Mouse (Mus musculus) limb, embryonic 14.5 days (tissue): ENCODE data around the gene Fgfr2. TPM values are rescaled to one million over a fixed set of nuclear protein-coding genes. Genes with fewer than 3 reads are reported as not detected.

Experiments
- ATAC-seq: fragments of 200-750 bp; cut with Nextera tagmentation; 2 replicates; pipeline ENCODE4 v1.8.0; 2017; ENCODE audit warnings: low read depth, moderate number of reproducible peaks, moderate TSS enrichment; ENCODE audit not compliant: low FRiP score
- DNase-seq: peaks from one replicate; pipeline ENCODE4 v3.0.0-alpha.2; 2015; ENCODE audit warnings: low spot score
- H3K27ac ChIP-seq: fragments of 300-500 bp; sonication (generic); replicated peaks from 2 replicates; pipeline ENCODE4 v1.5.1; 2014; ENCODE audit warnings: low read depth, mild to moderate bottlenecking, low read length, moderate library complexity, mixed read lengths
- H3K27me3 ChIP-seq: fragments of 300-500 bp; sonication (generic); 2 replicates; pipeline ENCODE4 v1.6.1; 2014; ENCODE audit warnings: low read length, mixed read lengths; ENCODE audit not compliant: control insufficient read depth, insufficient read depth
- H3K36me3 ChIP-seq: fragments of 300-500 bp; sonication (generic); 2 replicates; pipeline ENCODE4 v1.6.1; 2014; ENCODE audit warnings: mild to moderate bottlenecking, low read length, moderate library complexity, mixed read lengths; ENCODE audit not compliant: control insufficient read depth, insufficient read depth
- H3K4me1 ChIP-seq: fragments of 300-500 bp; sonication (generic); 2 replicates; pipeline ENCODE4 v1.6.1; 2014; ENCODE audit warnings: antibody characterized with exemption, low read length, mixed read lengths; ENCODE audit not compliant: control insufficient read depth, insufficient read depth
- H3K4me2 ChIP-seq: fragments of 300-500 bp; sonication (generic); replicated peaks from 2 replicates; pipeline ENCODE4 v1.6.1; 2014; ENCODE audit warnings: low read depth, mild to moderate bottlenecking, low read length, moderate library complexity; ENCODE audit not compliant: severe bottlenecking
- H3K4me3 ChIP-seq: fragments of 300-500 bp; sonication (generic); replicated peaks from 2 replicates; pipeline ENCODE4 v1.5.1; 2014; ENCODE audit warnings: low read length
- H3K9ac ChIP-seq: fragments of 300-500 bp; sonication (generic); 2 replicates; pipeline ENCODE4 v1.6.1; 2014; ENCODE audit warnings: mild to moderate bottlenecking, low read depth, low read length, moderate library complexity; ENCODE audit not compliant: severe bottlenecking
- H3K9me3 ChIP-seq: fragments of 300-500 bp; sonication (generic); 2 replicates; pipeline ENCODE4 v1.6.1; 2016; ENCODE audit warnings: low read length; ENCODE audit not compliant: control insufficient read depth
- POLR2A ChIP-seq: fragments of 200-500 bp; IDR thresholded peaks from 2 replicates; pipeline ENCODE4 v1.8.0; 2012; ENCODE audit warnings: inconsistent platforms, mild to moderate bottlenecking, moderate library complexity, borderline replicate concordance; ENCODE audit not compliant: insufficient read depth, insufficient read length; ENCODE audit errors: extremely low read depth
- WGBS: fragments of 180-500 bp; shearing (Covaris S2); extraction: QIAGEN DNeasy Blood & Tissue Kit; methylation state at CpG from one replicate; pipeline ENCODE4 v1.1.7; 2014; 5-methylcytosine and 5-hydroxymethylcytosine counted together
- polyA plus RNA-seq, 2 experiments: library from polyadenylated mRNA; depleted of rRNA in 1 of 2; stranded (reverse) in 1 of 2; unstranded in 1 of 2; fragments of >200 nt; fragmentation: Nextera tagmentation in 1 of 2; extraction: Ambion mirVana in 1 of 2; gene quantifications; 2 replicates each; pipeline versions ENCODE4 v1.2.1 to v1.2.3; 2012 to 2014

Gene Fgfr2
- polyA plus RNA-seq, 2 experiments: 131 to 133 TPM

DNA sequence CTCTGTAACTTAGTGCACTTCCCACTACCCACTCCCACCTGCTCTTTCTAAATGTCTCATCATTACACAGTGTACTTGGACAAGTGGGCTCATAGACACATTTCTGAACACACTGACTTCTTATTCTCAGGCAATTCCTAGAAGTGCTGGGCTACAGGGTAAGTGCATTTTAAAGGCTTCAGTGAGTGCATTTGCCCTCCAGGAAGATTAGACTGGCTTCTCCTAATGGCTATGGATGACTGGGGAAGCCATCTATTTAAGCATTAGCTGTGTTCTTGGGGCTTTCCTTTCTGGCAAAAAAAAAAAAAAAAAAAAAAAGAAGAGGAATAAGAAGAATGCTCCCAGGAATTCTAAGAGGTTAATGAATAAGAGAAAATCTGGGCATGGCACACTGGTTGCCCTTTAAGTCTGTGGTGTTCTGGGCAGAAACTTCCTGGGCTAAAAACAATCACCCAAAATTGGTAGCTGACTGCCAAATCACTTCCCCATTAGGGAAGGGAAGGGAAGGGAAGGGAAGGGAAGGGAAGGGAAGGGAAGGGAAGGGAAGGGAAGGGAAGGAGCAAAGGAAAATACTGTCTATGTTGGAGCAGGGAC, 729.5 kb downstream of the Fgfr2 start:
- H3K27ac ChIP-seq: no peak overlapping the region
- TF ChIP-seq POLR2A: no peak
- H3K27me3 ChIP-seq: no peaks in the 10 kb centered on the region
- no peak overlapping the region for H3K4me3 ChIP-seq
- H3K36me3 ChIP-seq: no peaks in the 10 kb centered on the region
- no peak for ATAC-seq
- no peak for DNase-seq
- H3K9me3 ChIP-seq: no peaks in the 10 kb centered on the region
- H3K9ac ChIP-seq: no peak overlapping the region
- H3K4me2 ChIP-seq: no peak overlapping the region
- H3K4me1 ChIP-seq: peaks cover 6% of the 10 kb centered on the region

DNA sequence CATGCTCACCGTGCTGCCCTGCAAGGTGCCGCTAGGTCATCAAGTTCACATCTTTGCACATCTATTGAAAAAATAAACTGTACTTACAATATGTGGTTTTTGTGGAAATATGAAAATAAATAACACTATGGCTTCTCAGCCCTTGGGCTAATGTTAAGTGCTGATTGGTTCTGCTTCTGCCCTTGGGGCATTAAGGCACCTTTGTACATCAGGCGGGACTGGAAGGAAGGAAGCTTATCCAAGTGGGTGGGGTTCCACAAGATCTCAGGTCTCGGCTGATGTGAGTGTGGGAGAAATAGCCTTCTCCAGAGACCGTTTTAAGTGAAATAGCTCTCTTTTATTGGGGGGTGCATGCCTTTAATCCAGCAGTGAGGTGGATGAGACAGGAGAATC, 730.1 kb downstream of the Fgfr2 start:
- ATAC-seq (no peak), DNase-seq (no peak)
- WGBS: 82% methylated on average over 5 of the region's 5 CpGs
- Histone ChIP-seq H3K4me1 (peaks cover 7% of the 10 kb centered on the region), H3K27ac (no peak overlapping the region), H3K4me2 (no peak overlapping the region), H3K27me3 (no peaks in the 10 kb centered on the region), H3K36me3 (no peaks in the 10 kb centered on the region), H3K4me3 (no peak overlapping the region), H3K9me3 (no peaks in the 10 kb centered on the region), H3K9ac (no peak overlapping the region)
- TF ChIP-seq POLR2A: no peak

DNA sequence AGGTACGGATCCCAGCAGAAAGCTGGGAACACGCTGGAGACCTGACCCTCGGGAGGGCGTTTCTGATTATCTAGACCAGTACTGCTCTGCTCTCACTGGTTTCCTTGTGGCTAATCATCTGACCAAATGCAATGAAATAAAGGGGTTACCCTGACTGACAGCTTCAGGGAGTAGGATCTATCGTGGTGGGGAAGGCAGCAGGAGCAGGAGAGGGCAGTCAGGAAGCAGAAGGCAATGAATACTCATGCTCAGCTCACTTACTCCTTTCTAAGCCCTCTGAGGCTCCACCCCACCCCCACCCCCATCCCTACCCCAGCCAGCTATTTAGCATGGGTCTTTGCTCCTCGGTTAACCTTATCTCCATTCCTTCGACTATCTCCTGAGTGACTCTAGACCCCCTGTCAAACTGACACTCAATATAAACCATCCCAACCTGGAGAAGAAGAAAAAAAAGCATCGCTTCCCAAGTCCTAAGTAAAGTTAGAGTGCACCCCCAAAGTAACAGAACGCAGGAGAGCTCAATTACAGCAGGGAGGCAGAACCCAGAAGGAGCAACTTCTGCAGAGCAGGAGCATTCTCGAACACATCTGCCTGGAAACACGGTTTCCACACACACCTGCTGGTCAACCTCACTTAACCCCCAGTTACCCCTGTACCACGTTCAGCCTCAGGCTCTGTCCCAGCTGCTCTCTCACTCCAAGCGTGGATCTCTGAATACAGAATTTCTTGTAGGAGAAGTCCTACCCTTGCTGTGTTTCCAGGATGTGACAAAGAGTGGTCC, 730.7 kb downstream of the Fgfr2 start:
- Histone ChIP-seq H3K36me3 (no peaks in the 10 kb centered on the region), H3K4me1 (peaks cover 7% of the 10 kb centered on the region), H3K9me3 (no peaks in the 10 kb centered on the region), H3K4me3 (no peak overlapping the region), H3K4me2 (no peak overlapping the region), H3K27me3 (no peaks in the 10 kb centered on the region), H3K9ac (no peak overlapping the region), H3K27ac (no peak overlapping the region)
- 62% methylated on average over 13 of the region's 13 CpGs for WGBS
- no peak for TF ChIP-seq POLR2A
- no peak for DNase-seq
- ATAC-seq: no peak

DNA sequence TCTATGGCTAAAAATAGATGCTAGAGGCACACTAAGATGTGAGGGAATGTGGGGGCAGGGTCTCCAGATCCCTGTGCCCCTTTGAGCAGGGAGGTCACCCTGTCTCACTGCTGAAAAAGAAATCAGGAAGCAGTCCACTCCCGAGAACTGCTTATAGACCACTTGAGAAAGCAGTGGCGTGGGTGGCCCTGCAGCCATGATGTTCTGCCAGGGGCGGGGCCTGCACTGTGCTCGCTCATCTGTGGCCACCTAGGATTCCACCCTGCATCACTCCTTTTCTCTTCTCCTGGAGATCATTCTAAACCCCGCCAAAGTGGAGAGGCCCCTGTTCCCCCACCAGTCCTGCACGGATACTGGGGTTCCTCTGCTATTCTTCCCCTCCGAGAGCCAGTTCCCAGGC, 733.7 kb downstream of the Fgfr2 start:
- no peaks in the 10 kb centered on the region for H3K27me3 ChIP-seq
- 62% methylated on average over 7 of the region's 7 CpGs for WGBS
- no peaks in the 10 kb centered on the region for H3K36me3 ChIP-seq
- TF ChIP-seq POLR2A: no peak
- H3K9me3 ChIP-seq: no peaks in the 10 kb centered on the region
- DNase-seq (no peak), ATAC-seq (no peak)
- no peak overlapping the region for H3K4me2 ChIP-seq
- no peak overlapping the region for H3K9ac ChIP-seq
- no peak overlapping the region for H3K27ac ChIP-seq
- no peak overlapping the region for H3K4me3 ChIP-seq
- peaks cover 7% of the 10 kb centered on the region for H3K4me1 ChIP-seq

DNA sequence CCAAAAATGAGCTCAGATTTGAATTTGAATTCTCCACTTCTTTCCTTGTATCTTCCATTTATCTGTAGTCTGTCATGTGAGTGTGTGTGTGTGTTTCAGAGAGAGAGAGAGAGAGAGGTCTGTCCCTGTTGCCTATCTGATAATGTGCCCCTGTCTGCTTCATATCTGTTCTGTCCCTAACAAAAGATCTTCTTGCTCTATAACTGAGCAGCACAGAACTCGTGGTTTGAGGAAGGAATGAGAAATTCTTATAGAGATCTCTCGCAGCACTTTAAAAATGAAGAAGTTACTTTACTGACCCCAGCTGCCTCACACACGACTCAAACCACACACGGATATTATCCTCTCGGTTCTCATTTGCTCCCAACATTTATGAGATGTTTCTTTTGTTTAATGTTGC, 735.6 kb downstream of the Fgfr2 start:
- no peak overlapping the region for H3K27ac ChIP-seq
- 63% methylated on average over 5 of the region's 5 CpGs for WGBS
- no peak overlapping the region for H3K4me2 ChIP-seq
- DNase-seq (no peak), ATAC-seq (no peak)
- no peaks in the 10 kb centered on the region for H3K36me3 ChIP-seq
- no peak for TF ChIP-seq POLR2A
- peaks cover 7% of the 10 kb centered on the region for H3K4me1 ChIP-seq
- H3K9me3 ChIP-seq: no peaks in the 10 kb centered on the region
- H3K9ac ChIP-seq: no peak overlapping the region
- H3K4me3 ChIP-seq: no peak overlapping the region
- H3K27me3 ChIP-seq: no peaks in the 10 kb centered on the region
